Mouse (Mus musculus) C2C12 (cell line): ENCODE measurements at regions not wholly inside any gene's neighbourhood (a gene's known extent, or its start where the extent isn't known, plus 50 kb on each side); places are given as distances from the start of the nearest gene placed in this dataset.

Source experiments
- H3K27me3 ChIP-seq: one replicate; pipeline ENCODE4 v1.6.1; 2011; ENCODE audit not compliant: control insufficient read depth, insufficient read depth, insufficient read length
- H3K36me3 ChIP-seq: one replicate; pipeline ENCODE4 v1.6.1; 2011; ENCODE audit not compliant: control insufficient read depth, insufficient read depth
- H3K4me3 ChIP-seq: one replicate; pipeline ENCODE4 v1.5.1; 2011; ENCODE audit warnings: mild to moderate bottlenecking, control low read depth; ENCODE audit not compliant: poor library complexity, insufficient read depth, severe bottlenecking
- H3K79me2 ChIP-seq: one replicate; pipeline ENCODE4 v1.6.1; 2011; ENCODE audit not compliant: control insufficient read depth, insufficient read depth
- H3K79me3 ChIP-seq: one replicate; pipeline ENCODE4 v1.6.1; 2011; ENCODE audit warnings: low read depth, control low read depth
- H3ac ChIP-seq: one replicate; pipeline ENCODE3; 2011; ENCODE audit warnings: low read depth; ENCODE audit not compliant: control insufficient read depth, insufficient read length
- CEBPB ChIP-seq: IDR thresholded peaks from one replicate; pipeline ENCODE4 v1.6.1; 2011; ENCODE audit warnings: low read depth, mild to moderate bottlenecking, control low read depth, moderate library complexity
- CTCF ChIP-seq: IDR thresholded peaks from one replicate; pipeline ENCODE4 v1.5.1; 2011; ENCODE audit not compliant: control insufficient read depth, insufficient read depth, insufficient read length
- FOSL1 ChIP-seq: IDR thresholded peaks from one replicate; pipeline ENCODE4 v1.8.0; 2011; ENCODE audit warnings: mild to moderate bottlenecking, low read length; ENCODE audit not compliant: poor library complexity, insufficient read depth, severe bottlenecking
- MAX ChIP-seq: IDR thresholded peaks from one replicate; pipeline ENCODE4 v1.6.1; 2011; ENCODE audit warnings: mild to moderate bottlenecking, control low read depth
- MYOD1 ChIP-seq: IDR thresholded peaks from one replicate; pipeline ENCODE4 v1.6.1; 2011; ENCODE audit warnings: low read depth; ENCODE audit not compliant: control insufficient read depth, insufficient read length
- MYOG ChIP-seq: IDR thresholded peaks from one replicate; pipeline ENCODE4 v1.6.1; 2011; ENCODE audit not compliant: control insufficient read depth, insufficient read length; ENCODE audit errors: extremely low read depth
- USF1 ChIP-seq: IDR thresholded peaks from one replicate; pipeline ENCODE4 v1.6.1; 2011; ENCODE audit warnings: low read depth, mild to moderate bottlenecking, control low read depth, moderate library complexity

DNA sequence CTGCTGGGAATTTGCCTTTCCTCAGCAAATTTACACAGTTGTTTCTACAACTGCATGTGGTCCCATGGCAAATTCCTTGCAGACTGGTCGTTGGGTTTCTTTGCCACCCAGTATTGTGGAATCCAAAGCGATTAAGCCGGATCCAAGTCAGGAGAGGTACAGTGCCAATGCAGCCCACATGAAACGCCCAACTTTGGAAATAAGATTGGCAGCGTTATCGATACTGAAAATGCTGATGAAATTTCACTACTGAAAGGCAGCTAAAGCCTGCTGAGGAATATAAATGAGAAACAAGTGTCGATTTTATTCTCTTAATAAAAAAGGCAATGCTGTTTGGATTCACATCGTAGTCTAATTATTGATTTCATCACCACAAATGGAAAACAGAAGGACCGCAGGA is 281.1 kb upstream of the Mmadhc start:
- TF ChIP-seq MYOD1 (no peak), USF1 (no peak)
- Histone ChIP-seq H3K27me3 (no peaks in the 10 kb centered on the region), H3K4me3 (no peak overlapping the region)

GRCm38 (mm10) chr2:50573455-50573854 is 276.9 kb upstream of the Mmadhc start:
- Histone ChIP-seq H3K79me2 (no peaks in the 10 kb centered on the region), H3K27me3 (no peaks in the 10 kb centered on the region), H3K4me3 (no peak overlapping the region), H3K36me3 (no peaks in the 10 kb centered on the region), H3K79me3 (no peaks in the 10 kb centered on the region), H3ac (no peak overlapping the region)
- no peak for TF ChIP-seq FOSL1
- no peak for TF ChIP-seq MYOG
- no peak for TF ChIP-seq MYOD1
- no peak for TF ChIP-seq MAX
- TF ChIP-seq CTCF = no peak
- no peak for TF ChIP-seq USF1
- no peak for TF ChIP-seq CEBPB

More for the DNA sequence above, 281.1 kb upstream of the Mmadhc start:
- no peaks in the 10 kb centered on the region for H3K36me3 ChIP-seq
- H3ac ChIP-seq = no peak overlapping the region
- no peaks in the 10 kb centered on the region for H3K79me2 ChIP-seq
- no peaks in the 10 kb centered on the region for H3K79me3 ChIP-seq

- TF ChIP-seq MAX (no peak), MYOG (no peak), FOSL1 (no peak), CEBPB (no peak)
- H3K79me2 ChIP-seq = no peaks in the 10 kb centered on the region
Observed at GRCm38 (mm10) chr2:50571021-50571420, 274.4 kb upstream of the Mmadhc start.

DNA sequence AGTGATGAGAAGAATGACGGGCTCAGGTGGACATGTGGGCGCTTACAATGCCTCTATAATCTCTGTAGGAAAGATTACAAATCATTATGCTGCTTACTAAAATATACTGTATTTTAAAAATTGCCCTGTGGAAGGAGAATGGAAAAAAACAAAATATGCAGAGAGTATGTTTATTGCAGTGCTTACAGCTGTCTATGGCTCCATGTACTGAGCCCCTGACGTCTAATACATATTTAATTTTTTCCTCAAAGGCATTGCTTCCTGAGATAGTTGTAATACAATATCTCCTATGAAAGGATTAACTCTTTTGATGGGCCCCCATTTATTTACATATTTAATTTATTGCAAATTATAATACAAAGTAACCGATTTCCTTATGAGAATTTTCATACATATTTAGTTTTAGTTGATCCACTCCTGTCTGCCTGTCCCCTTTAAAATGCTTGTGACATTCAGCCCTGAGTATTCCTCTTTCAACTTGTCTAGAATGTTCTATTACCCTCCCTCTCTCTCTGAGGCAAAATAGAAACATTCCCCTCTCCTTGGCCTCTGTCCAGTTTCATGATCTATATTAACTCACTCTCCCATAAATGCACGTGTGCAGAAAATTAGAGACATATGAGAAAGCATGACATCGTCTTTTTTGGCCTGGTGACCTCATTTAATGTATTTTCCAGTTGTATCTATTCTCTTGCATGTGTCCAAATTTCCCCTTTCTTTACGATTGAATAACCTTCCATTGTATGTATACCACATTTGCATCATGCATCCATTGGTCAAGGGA is 273.1 kb upstream of the Mmadhc start:
- TF ChIP-seq USF1 (no peak), MYOD1 (no peak), CTCF (no peak), FOSL1 (no peak), MAX (no peak), MYOG (no peak)
- no peaks in the 10 kb centered on the region for H3K79me2 ChIP-seq
- no peaks in the 10 kb centered on the region for H3K36me3 ChIP-seq
- no peak overlapping the region for H3ac ChIP-seq
- H3K4me3 ChIP-seq = no peak overlapping the region
- no peaks in the 10 kb centered on the region for H3K79me3 ChIP-seq
- H3K27me3 ChIP-seq = no peaks in the 10 kb centered on the region

More at GRCm38 (mm10) chr2:50571021-50571420, 274.4 kb upstream of the Mmadhc start:
- H3K4me3 ChIP-seq = no peak overlapping the region
- H3ac ChIP-seq = no peak overlapping the region
- no peaks in the 10 kb centered on the region for H3K36me3 ChIP-seq
- no peaks in the 10 kb centered on the region for H3K27me3 ChIP-seq
- no peaks in the 10 kb centered on the region for H3K79me3 ChIP-seq

DNA sequence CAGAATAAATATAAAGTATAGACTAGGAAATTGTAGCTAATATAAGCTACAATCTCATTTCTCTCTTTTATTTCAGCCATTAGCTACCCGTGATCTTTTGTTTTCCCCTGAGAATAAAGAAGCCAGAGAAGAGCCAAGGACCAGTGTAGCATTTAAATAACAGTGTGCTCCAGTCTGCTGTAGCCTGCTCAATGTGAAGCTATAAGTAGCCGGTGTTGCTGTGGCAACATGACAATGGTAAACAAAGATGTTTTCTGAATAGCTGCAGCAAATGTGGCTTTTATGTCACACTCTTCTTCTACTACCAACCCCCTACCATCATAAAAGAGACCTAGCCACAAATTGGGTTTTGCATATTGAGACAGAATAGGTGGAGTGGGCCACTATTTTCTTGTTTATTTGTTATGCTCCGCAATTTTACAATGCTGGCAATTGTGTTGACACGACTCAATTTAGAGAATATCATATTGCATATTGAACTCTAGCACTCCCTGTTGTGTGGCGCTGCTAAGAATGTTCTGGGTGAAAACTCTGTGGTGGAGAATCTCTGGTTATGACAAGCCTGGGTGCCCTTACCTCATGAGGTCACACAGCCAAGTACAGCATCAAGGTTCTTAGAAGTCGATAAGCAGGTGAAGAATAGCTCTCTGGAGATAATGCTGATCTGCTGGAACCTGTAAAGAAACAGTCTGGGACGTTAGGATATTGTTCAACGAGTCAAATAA is 272.3 kb upstream of the Mmadhc start:
- Histone ChIP-seq H3K36me3 (no peaks in the 10 kb centered on the region), H3K79me2 (no peaks in the 10 kb centered on the region), H3K79me3 (no peaks in the 10 kb centered on the region), H3K4me3 (no peak overlapping the region), H3K27me3 (no peaks in the 10 kb centered on the region), H3ac (no peak overlapping the region)
- TF ChIP-seq CEBPB (no peak), MAX (no peak), USF1 (no peak), FOSL1 (no peak), MYOD1 (no peak), MYOG (no peak), CTCF (no peak)

- H3K27me3 ChIP-seq = no peaks in the 10 kb centered on the region
- H3K4me3 ChIP-seq = no peak overlapping the region
- H3K79me2 ChIP-seq = no peaks in the 10 kb centered on the region
- no peak overlapping the region for H3ac ChIP-seq
- H3K79me3 ChIP-seq = no peaks in the 10 kb centered on the region
- H3K36me3 ChIP-seq = no peaks in the 10 kb centered on the region
- TF ChIP-seq MYOG = no peak
- TF ChIP-seq CEBPB = no peak
- no peak for TF ChIP-seq FOSL1
- no peak for TF ChIP-seq CTCF
- no peak for TF ChIP-seq MYOD1
- no peak for TF ChIP-seq USF1
- no peak for TF ChIP-seq MAX
Observed at GRCm38 (mm10) chr2:50567542-50567941, 270.9 kb upstream of the Mmadhc start.
